Mouse (Mus musculus) thymus, adult 2 months (tissue): ENCODE data around the gene Ryr2.

Experiments
- CTCF ChIP-seq: fragments of 200-500 bp; IDR thresholded peaks from 2 replicates; pipeline ENCODE4 v1.5.1; 2012; ENCODE audit warnings: mild to moderate bottlenecking, control low read depth, low read length, moderate library complexity, borderline replicate concordance; ENCODE audit not compliant: control insufficient read depth, poor library complexity, insufficient read depth; ENCODE audit errors: extremely low read depth
- POLR2A ChIP-seq: fragments of 200-500 bp; IDR thresholded peaks from 2 replicates; pipeline ENCODE4 v1.6.1; 2012; ENCODE audit warnings: mild to moderate bottlenecking, low read length, control low read depth, moderate library complexity; ENCODE audit not compliant: control insufficient read depth, poor library complexity, insufficient read depth; ENCODE audit errors: extremely low read depth

DNA sequence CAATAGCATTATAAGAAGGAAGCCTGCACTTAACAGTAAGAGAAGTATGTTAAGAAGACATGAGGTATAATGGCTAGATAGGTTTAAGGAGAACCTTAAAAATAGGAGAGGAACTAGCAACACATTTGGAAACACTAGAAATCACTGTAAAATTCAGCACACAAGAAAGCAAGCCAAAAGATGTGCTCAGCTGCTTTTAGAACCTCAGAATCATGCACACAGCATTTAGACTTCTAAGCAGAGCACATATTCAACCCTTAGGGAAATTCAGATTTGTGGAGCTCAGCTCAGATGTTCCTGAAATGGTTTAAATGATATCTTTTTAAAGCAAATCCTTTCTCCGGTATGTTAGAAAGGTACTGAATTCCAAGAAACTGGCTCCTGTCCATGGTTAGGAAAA lies 461.9 kb downstream of the Ryr2 start:
- TF ChIP-seq CTCF = no peak
- no peak for TF ChIP-seq POLR2A
